Mouse (Mus musculus) natural killer cell, adult 2 months (primary cell): ENCODE results near the gene Rabl3.

Experiments
- DNase-seq, 2 experiments: peaks; one replicate each; pipeline ENCODE4 v3.0.0; 2022; ENCODE audit warnings: low spot score in 2 of 2

Rabl3 gene

DNA sequence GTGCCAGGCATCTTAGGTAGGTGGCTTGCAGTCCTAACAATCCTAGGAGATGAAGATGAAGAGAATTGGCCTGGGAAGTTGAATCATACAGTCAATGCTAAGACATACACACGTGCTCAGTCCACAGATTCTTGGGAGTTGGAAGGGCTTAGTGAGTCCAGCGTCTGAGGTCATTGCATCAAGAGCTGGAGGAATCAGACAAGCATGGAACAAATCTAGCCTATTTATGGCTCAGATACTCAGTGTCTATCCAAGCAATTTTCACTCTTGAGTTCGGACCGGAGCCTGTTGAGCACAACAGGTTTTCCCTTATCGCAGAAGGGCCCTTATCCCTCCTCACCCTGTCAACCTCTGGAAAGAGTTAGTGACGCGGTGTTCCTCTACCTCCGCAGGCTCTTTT, 51.9 kb downstream of the Rabl3 start:
- no peak for DNase-seq

DNA sequence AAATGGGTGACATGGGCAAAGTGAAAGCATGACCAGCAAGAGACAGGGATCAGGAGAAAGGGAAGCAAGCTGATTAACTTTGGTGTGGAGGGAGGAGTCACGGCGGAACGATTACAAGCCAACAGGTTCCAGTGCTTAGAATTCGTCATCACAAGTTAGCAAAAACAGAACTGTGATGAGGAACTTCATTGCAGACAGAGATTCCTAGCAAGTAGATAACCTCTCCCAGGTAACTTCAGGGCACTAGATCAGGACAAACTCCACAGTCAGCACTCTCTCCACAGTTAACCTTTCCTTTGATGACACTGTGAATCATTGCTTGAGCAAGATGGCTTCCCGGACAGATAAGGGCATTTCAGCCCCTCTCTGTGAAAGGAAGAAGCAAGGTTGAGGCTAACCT, 57.7 kb downstream of the Rabl3 start:
- no peak for DNase-seq

DNA sequence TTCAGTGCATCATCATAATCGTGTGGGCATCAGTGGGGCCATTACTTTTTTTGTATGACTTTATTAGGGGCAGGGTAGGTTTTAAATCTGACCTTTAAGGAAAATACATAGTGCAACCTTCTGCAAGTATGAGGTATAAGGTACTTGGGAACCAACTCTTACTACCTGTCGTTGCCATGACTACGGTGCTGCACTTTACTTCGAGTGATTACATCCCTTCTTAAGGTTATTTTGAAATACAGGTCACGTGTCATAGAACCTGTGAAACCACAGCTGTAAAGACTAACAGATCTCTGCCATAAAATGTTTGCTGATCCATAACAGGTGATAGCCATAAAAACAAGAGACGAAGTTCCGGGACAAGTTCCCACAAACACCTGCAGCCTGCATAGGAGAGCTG, 58.8 kb downstream of the Rabl3 start:
- DNase-seq: no peak

DNA sequence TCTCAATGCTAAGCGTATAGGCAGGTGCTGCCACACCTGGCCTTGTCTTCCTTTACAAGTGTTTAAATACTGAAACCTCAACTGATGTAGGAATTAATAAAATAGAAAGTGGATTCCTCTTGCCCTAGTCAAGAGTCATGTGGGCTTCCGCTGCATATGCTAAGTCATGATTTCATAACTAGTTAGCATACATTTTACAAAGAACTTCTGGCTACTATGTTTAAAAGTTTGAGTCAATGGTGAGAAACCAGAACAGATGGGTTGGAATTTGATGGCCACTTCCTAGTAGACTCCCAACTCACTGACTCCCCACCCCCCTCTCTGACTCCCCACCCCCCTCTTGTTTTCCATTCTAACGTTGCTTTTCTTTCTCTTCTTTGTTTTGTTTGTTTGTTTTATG, 59.6 kb downstream of the Rabl3 start:
- DNase-seq: no peak

DNA sequence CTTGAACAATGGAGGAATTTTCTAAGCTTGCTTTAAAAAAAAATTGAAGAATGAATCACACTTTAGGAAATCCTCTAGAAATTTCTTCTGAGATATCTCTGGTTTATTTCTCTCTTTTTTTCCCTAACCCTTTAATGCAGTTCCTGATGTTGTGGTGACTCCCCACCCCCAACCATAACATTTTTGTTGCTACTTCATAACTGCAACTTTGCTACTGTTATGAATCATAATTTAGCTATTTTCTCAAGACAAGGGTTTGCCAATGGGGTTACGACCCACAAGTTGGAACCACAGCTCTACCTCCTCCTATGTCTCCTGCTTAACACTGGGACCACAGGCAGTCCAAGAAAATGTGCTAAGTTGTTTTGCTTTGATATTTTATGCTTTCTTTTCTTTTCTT, 63.7 kb downstream of the Rabl3 start:
- DNase-seq: no peak

DNA sequence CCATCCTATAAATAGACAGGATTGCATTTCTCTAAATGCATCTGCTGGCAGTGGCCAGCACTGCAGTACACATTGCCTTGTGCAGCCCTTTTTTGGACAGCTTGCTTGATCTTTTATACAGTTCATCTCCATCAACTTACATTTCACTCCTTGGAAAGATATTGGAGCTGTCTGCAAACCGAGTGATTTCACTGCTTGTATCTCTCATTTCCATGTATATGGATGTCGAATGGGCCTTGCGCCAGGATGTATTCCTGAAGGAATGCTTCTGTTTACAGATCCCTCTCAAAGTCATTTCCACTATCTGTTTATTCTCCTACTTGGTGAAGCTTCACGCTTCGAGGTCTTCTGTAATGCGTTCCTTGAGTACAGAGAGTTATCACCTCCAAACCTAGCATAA, 64.6 kb downstream of the Rabl3 start:
- DNase-seq: no peak

DNA sequence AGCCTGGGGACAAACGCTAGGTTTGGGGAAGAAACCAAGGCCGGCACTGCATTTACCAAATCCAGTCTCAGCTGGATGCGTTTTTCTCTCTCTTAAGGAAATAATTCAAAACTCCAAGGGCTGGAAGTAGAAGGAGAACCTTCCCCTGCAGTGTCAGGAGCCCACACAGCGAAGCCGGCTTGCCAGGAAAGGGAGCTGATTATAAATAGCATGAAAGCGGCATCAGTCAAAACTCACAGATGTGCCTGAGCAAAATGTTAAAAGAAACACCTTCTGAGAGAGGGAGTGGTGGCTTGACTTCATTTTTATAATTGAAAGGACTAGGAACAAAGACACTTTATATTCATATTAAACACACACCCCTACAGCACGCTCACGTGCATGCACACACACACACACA, 70.6 kb downstream of the Rabl3 start:
- no peak for DNase-seq

DNA sequence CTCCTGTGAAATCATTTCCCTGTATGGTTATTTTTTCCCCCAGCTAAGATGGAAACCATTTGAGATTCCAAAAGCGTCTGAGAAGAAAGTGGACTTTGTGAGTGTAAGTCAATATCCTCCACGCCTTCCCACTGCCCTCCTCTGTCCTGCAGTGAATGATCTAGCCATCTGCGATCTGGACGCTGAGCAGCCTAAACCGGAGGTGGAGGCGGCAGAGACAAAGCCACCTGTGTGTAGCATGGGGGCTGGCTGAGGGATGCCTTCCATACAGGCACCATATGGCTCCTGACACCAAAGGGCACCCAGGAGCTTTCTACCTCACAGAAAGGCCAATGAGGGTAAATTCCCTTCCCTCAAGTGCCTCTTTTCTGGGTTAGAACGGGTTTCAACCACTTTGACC, 71.4 kb downstream of the Rabl3 start:
- no peak for DNase-seq

DNA sequence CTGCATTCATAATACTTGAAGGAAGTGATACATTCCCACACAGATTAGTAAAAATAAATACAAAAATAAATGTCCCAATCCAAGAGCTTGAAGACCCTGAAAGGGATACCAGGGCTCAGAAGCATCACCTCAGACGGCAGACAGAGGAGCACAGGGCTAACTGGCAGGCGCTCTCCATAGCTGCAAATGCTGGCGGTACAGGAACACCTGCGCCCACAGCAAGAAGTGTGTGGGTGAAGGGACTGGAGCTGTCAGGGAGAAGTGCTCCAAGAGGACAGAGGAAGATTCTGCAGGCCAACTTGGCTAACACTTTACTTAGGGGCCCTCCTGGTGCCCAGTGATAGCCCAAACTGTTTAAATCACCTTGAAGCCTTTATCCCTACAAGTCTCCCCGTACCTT, 72.3 kb downstream of the Rabl3 start:
- no peak for DNase-seq

DNA sequence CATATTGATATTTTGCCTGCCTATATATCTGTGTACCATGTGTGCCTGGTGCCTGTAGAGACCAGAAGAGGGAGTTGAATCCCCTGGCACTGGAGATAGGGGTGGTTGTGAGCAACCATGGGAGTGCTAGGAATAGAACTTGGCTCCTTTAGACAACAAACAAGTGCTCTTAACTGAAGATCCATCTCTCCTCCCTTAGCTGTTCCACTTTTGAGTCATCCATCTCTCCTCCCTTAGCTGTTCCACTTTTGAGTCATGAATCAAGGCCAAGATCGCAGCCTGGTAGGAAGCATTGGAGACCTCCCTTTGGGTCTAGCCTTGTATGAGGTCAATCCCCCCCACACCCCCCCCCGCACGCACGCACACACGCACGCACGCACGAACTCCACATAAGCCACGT, 74.9 kb downstream of the Rabl3 start:
- no peak for DNase-seq

DNA sequence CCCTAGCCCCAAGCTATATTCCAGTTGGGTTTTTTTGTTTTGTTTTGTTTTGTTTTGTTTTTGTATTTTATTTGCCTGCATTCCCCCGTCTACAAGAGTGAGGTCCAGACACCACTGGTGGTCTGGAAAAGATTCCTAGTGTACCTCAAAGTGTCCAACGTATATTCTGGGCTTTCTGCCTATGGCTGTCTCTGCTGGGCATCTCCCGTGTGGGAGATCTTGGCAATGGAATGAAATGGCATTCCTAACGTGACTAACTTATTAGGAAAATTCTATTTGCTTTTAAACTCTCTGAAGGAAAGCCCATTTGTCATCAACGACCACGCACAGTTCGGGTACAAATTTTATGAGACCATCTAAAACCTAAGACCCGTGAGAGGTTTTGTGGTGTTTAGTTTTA, 75.7 kb downstream of the Rabl3 start:
- no peak for DNase-seq

DNA sequence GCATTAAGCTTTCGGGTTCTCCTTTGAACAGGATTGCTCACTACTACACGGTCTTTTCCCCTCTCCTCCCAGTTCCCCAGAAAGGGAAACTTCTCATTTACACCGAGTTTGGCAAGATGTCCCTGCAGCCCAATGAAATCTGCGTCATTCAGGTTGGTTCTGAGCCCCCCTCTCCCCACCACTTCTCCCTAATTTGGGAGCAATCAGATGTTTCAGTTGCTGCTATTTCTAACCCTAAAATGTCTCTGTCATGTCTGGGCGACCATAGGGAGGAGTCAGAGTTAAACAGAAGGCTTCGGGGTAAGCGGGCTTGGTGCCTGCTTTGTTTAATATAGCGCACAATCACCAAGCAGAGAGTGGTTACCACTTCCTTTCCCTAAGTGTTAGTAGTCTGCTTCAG, 76.4 kb downstream of the Rabl3 start:
- DNase-seq: no peak

DNA sequence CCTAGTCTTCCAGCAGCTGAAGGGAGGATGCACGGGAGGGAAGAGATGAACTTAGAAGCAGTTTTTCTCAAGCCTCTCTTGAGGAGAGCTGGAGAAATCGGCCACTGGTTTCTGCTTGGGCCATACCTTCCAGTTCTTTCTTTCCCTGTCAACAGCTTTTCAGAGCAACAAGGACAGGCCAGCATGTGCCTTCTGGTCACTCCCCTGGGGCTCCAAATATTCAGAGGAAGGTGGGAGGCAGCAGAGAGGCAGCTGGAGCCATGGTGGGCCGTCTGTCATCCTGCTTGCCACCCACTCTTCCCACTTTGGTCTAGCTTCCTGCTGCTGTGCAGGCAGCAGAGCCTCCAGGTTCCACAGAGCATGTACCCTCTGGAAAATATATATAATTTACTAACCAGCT, 78.0 kb downstream of the Rabl3 start:
- DNase-seq: no peak
